Mouse (Mus musculus) midbrain, embryonic 16.5 days (tissue): ENCODE results near the gene Prss21. TPM values are rescaled to one million over a fixed set of nuclear protein-coding genes. Genes with fewer than 3 reads are reported as not detected.

ENCODE experiments used
- ATAC-seq: fragments of 200-750 bp; cut with Nextera tagmentation; 2 replicates; pipeline ENCODE4 v1.8.0; 2017; ENCODE audit warnings: moderate TSS enrichment
- H3K27ac ChIP-seq: fragments of 300-500 bp; sonication (generic); 2 replicates; pipeline ENCODE4 v1.5.1; 2014; ENCODE audit warnings: mild to moderate bottlenecking, low read length, mixed read lengths
- H3K27me3 ChIP-seq: fragments of 300-500 bp; sonication (generic); 2 replicates; pipeline ENCODE4 v1.6.1; 2014; ENCODE audit warnings: low read depth, low read length, mixed read lengths; ENCODE audit not compliant: control insufficient read depth, insufficient read depth
- H3K36me3 ChIP-seq: fragments of 300-500 bp; sonication (generic); 2 replicates; pipeline ENCODE4 v1.6.1; 2014; ENCODE audit warnings: mild to moderate bottlenecking, low read length, moderate library complexity, mixed read lengths; ENCODE audit not compliant: control insufficient read depth, insufficient read depth
- H3K4me1 ChIP-seq: fragments of 300-500 bp; sonication (generic); 2 replicates; pipeline ENCODE4 v1.6.1; 2014; ENCODE audit warnings: mild to moderate bottlenecking, low read length, mixed read lengths; ENCODE audit not compliant: control insufficient read depth, insufficient read depth
- H3K4me2 ChIP-seq: fragments of 300-500 bp; sonication (generic); 2 replicates; pipeline ENCODE4 v1.6.1; 2014; ENCODE audit warnings: mild to moderate bottlenecking, low read length, mixed read lengths
- H3K4me3 ChIP-seq: fragments of 300-500 bp; sonication (generic); 2 replicates; pipeline ENCODE4 v1.5.1; 2014; ENCODE audit warnings: low read depth, mild to moderate bottlenecking, low read length, moderate library complexity, mixed read lengths
- H3K9ac ChIP-seq: fragments of 300-500 bp; sonication (generic); 2 replicates; pipeline ENCODE4 v1.6.1; 2014; ENCODE audit warnings: low read depth, low read length, mixed read lengths
- H3K9me3 ChIP-seq: fragments of 300-500 bp; sonication (generic); replicated peaks from 2 replicates; pipeline ENCODE4 v1.6.1; 2014; ENCODE audit warnings: mild to moderate bottlenecking, low read length, mixed read lengths; ENCODE audit not compliant: control insufficient read depth, poor library complexity, severe bottlenecking
- WGBS: fragments of 180-500 bp; shearing (Covaris S2); extraction: QIAGEN DNeasy Blood & Tissue Kit; methylation state at CpG from one replicate; pipeline ENCODE4 v1.1.7; 2014; 5-methylcytosine and 5-hydroxymethylcytosine counted together
- polyA plus RNA-seq: library from polyadenylated mRNA; unstranded; fragments of >200 nt; fragmentation: Nextera tagmentation; extraction: Ambion mirVana; gene quantifications from 2 replicates; pipeline ENCODE4 v1.2.1, GENCODE M21; 2015

Prss21 gene
- polyA plus RNA-seq, 1 experiment from 2014 or later: not detected

GRCm38 (mm10) chr17:23829064-23829619 is 38.7 kb upstream of the Prss21 start, which contains the start of gene Elob:
Gene Elob, minus strand, starts transcription at chr17:23829136.
- peak within 1 kb of the TSS; percentile 62 for H3K4me2 ChIP-seq
- peaks cover 16% of the 10 kb centered on the region for H3K36me3 ChIP-seq
- peaks cover 18% of the 10 kb centered on the region for H3K4me1 ChIP-seq
- peaks cover 5% of the 10 kb centered on the region; the same call in 1 of the 2 replicates for H3K27me3 ChIP-seq
- ATAC-seq: peak; percentile 96
- under 1% methylated on average over 21 of the region's 42 CpGs for WGBS
- peak within 1 kb of the TSS; percentile 76 for H3K4me3 ChIP-seq
- peak within 1 kb of the TSS; percentile 85 for H3K9ac ChIP-seq
- H3K9me3 ChIP-seq: no peaks in the 10 kb centered on the region
- peak within 1 kb of the TSS; percentile 97 for H3K27ac ChIP-seq

DNA sequence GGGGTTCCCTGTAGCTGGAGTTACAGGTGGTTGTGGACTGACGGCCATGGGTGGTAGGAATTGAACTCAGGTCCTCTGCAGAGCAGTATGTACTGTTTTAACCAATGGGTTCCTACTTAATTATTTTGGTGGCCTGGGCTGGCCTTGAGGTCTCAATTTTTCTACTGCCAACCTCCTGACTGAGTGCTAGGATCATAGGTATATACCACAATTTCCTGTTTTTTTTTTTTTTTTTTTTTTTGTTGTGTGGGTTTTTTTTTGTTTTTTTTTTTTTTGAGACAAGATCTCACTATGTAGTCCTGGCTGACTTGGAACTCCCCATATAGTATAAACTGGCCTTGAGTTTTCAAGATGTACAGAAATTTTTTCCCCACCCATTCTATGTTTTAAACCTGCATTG is 36.7 kb upstream of the Prss21 start:
- Histone ChIP-seq H3K27ac (no peak overlapping the region), H3K4me1 (peaks cover 18% of the 10 kb centered on the region), H3K36me3 (peaks cover 5% of the 10 kb centered on the region; the same call in 1 of the 2 replicates), H3K27me3 (peaks cover 5% of the 10 kb centered on the region; the same call in 1 of the 2 replicates), H3K4me2 (no peak overlapping the region), H3K4me3 (no peak overlapping the region), H3K9me3 (no peaks in the 10 kb centered on the region), H3K9ac (no peak overlapping the region)
- 100% methylated on average over 1 of the region's 1 CpGs for WGBS
- ATAC-seq: no peak

- Histone ChIP-seq H3K4me1 (no peaks in the 10 kb centered on the region), H3K4me2 (no peak within 1 kb of the TSS), H3K36me3 (no peaks in the 10 kb centered on the region), H3K9me3 (no peaks in the 10 kb centered on the region), H3K9ac (no peak within 1 kb of the TSS), H3K4me3 (no peak within 1 kb of the TSS), H3K27me3 (peaks cover 5% of the 10 kb centered on the region; the same call in 1 of the 2 replicates), H3K27ac (no peak within 1 kb of the TSS)
- 46% methylated on average over 8 of the region's 8 CpGs for WGBS
- ATAC-seq: no peak
Observed at GRCm38 (mm10) chr17:23836006-23836575, 31.8 kb upstream of the Prss21 start, which contains the start of gene Prss33. Gene Prss33, minus strand, starts transcription at chr17:23836056.

DNA sequence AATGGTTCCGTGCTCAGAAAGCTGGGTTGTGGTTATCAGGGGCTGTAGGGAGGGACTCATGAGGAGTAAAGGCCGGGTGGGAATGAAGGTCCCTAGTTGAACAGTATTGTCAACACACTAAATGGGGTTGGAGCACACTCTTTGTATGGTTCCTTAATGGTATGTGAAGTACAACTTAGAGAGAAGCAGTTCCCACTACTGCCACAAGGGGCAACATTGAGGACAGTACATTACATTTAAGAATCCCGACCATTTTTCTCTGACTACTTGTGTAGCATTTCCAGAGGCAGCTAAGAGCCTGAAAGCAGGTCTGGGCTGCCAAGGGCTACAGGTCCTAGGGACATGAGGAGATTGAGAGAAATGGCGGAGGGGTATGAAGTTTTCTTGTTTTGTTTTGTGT is 26.7 kb upstream of the Prss21 start:
- H3K4me2 ChIP-seq: no peak overlapping the region
- H3K9me3 ChIP-seq: no peaks in the 10 kb centered on the region
- H3K4me3 ChIP-seq: no peak overlapping the region
- ATAC-seq: no peak
- 31% methylated on average over 4 of the region's 4 CpGs for WGBS
- H3K4me1 ChIP-seq: no peaks in the 10 kb centered on the region
- no peaks in the 10 kb centered on the region for H3K36me3 ChIP-seq
- 0 out of 2 replicates have a peak, but pooled peaks cover 2% of the 10 kb centered on the region for H3K27me3 ChIP-seq
- no peak overlapping the region for H3K9ac ChIP-seq
- H3K27ac ChIP-seq: no peak overlapping the region

- Histone ChIP-seq H3K9me3 (no peaks in the 10 kb centered on the region), H3K9ac (no peak overlapping the region), H3K36me3 (no peaks in the 10 kb centered on the region), H3K4me2 (peak overlapping the region; percentile 29), H3K4me1 (no peaks in the 10 kb centered on the region), H3K4me3 (no peak overlapping the region; the same call in 1 of the 2 replicates), H3K27me3 (0 out of 2 replicates have a peak, but pooled peaks cover 2% of the 10 kb centered on the region), H3K27ac (no peak overlapping the region)
- no peak for ATAC-seq
- 43% methylated on average over 23 of the region's 23 CpGs for whole genome bisulfite sequencing
Observed at GRCm38 (mm10) chr17:23843141-23843811, 24.6 kb upstream of the Prss21 start.

- no peaks in the 10 kb centered on the region for H3K36me3 ChIP-seq
- no peak within 1 kb of the TSS; the same call in 1 of the 2 replicates for H3K4me3 ChIP-seq
- H3K9ac ChIP-seq: no peak within 1 kb of the TSS
- H3K27ac ChIP-seq: no peak within 1 kb of the TSS
- ATAC-seq: no peak
- H3K27me3 ChIP-seq: 0 out of 2 replicates have a peak, but pooled peaks cover 2% of the 10 kb centered on the region
- no peaks in the 10 kb centered on the region for H3K9me3 ChIP-seq
- peak within 1 kb of the TSS; percentile 29 for H3K4me2 ChIP-seq
- WGBS: 14% methylated on average over 19 of the region's 19 CpGs
- H3K4me1 ChIP-seq: no peaks in the 10 kb centered on the region
Observed at GRCm38 (mm10) chr17:23843812-23844273, 24.0 kb upstream of the Prss21 start, which contains the start of the genes Prss32 and Prss41. Gene Prss32, plus strand, starts transcription at chr17:23843855. Gene Prss41, minus strand, starts transcription at chr17:23844172.

DNA sequence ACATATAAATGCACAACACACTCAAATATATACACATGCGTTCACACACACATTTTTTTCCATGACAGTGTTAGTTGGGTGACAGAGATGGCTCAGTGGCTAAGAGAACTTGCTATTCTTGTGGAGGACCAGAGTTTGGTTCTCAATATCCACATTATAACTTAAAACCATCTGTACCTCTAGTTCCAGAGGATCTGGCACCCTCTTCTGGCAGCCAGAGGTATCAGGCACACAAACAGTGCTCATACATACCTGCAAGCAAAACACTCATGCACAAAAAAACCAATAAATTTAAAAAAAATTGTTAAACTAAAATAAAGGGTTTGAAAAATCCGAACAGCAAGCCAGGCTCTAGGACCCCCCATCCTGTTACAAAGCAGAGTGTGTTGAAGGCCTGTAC is 17.8 kb upstream of the Prss21 start:
- 57% methylated on average over 2 of the region's 2 CpGs for WGBS
- ATAC-seq: no peak
- Histone ChIP-seq H3K9ac (no peak overlapping the region), H3K9me3 (no peaks in the 10 kb centered on the region), H3K4me1 (no peaks in the 10 kb centered on the region), H3K27ac (no peak overlapping the region), H3K4me3 (no peak overlapping the region), H3K27me3 (no peaks in the 10 kb centered on the region), H3K4me2 (no peak overlapping the region), H3K36me3 (no peaks in the 10 kb centered on the region)

- no peak overlapping the region for H3K9ac ChIP-seq
- no peak overlapping the region for H3K4me3 ChIP-seq
- no peaks in the 10 kb centered on the region for H3K27me3 ChIP-seq
- no peak for ATAC-seq
- H3K9me3 ChIP-seq: no peaks in the 10 kb centered on the region
- H3K27ac ChIP-seq: no peak overlapping the region
- WGBS: 61% methylated on average over 18 of the region's 19 CpGs
- no peak overlapping the region for H3K4me2 ChIP-seq
- no peaks in the 10 kb centered on the region for H3K4me1 ChIP-seq
- no peaks in the 10 kb centered on the region for H3K36me3 ChIP-seq
Observed at GRCm38 (mm10) chr17:23850853-23851749, 16.8 kb upstream of the Prss21 start.
